Mouse (Mus musculus): Measurements from ENCODE around the gene Tmem39a.

DNA sequence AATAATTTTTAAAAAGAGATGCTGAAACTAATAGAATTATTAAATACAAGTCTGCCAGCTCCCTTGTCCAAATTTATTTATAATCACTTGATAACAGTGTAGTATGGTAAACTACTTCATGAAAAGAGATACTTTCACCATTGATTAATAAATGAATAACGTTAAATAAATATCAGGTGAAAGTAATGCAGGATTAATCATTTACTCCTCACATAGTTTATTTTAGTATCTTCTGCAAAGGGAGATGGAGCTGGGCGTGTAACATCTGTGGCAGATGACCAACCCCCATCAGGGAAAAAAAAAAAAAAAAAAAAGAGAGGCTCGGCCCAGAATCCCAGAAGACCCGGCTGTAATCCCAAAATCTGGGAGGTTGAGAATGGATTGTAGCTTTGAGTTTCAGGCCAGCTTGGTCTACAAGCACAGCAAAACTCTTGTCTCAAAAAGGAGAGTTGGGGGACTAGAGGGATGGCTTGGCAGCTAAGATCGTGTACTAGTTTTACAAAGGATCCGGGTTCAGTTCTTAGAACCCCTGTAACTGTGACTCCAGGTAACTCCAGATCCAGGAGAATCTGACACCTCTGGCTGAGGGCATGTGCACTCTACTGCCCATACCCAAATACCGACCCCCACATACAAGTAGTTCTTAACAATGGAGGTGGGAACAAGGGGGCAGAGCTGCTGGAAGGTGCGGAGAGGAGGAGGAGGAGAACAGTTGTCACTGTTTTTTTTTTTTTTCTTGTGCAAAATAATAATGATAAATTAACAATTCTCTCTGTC lies 37.1 kb upstream of the Tmem39a start:
- TF ChIP-seq POLR2A (IDR thresholded peaks at IDR 0.05; ENCODE audit: borderline replicate concordance, control insufficient read depth, low read depth, low read length), result no peak
- no peak for TF ChIP-seq CTCF (IDR thresholded peaks at IDR 0.05; ENCODE audit: control insufficient read depth, insufficient read depth, low read length)

All from bone marrow, adult 2 months (tissue).